Comparison of ENCODE assay signal across 7 mouse cellular contexts in genomic region chr9:43827593-43827992, GRCm38 (mm10).
DNase-seq lines count a peak whose midpoint lies in the region; ATAC-seq lines count a peak whose summit lies in the region.

No protein-coding gene starts in this region.

- H3K9ac ChIP-seq in midbrain, embryonic 16.5 days (ENCODE audit: low read depth, low read length) = no peak overlapping the region

- H3K36me3 ChIP-seq in midbrain, embryonic 10.5 days = no peaks in the 10 kb centered on the region
- no peaks in the 10 kb centered on the region for H3K36me3 ChIP-seq in midbrain, embryonic 16.5 days (ENCODE audit: control insufficient read depth, insufficient read depth, low read length)

- peak overlapping the region; percentile 80; the same call in 1 of the 2 replicates for H3K27ac ChIP-seq in midbrain, embryonic 10.5 days (replicated peaks)
- H3K27ac ChIP-seq in midbrain, embryonic 16.5 days (ENCODE audit: low read length) = no peak overlapping the region

- no peak overlapping the region for H3K4me3 ChIP-seq in midbrain, embryonic 10.5 days
- no peak overlapping the region for H3K4me3 ChIP-seq in midbrain, embryonic 16.5 days (ENCODE audit: low read depth, low read length)

- no peaks in the 10 kb centered on the region for H3K9me3 ChIP-seq in midbrain, embryonic 10.5 days (replicated peaks)
- H3K9me3 ChIP-seq in midbrain, embryonic 16.5 days (replicated peaks; ENCODE audit: control insufficient read depth, low read length, poor library complexity, severe bottlenecking) = no peaks in the 10 kb centered on the region

- WGBS in midbrain, embryonic 10.5 days = 54% methylated on average over 5 of the region's 5 CpGs
- 58% methylated on average over 5 of the region's 5 CpGs for WGBS in midbrain, embryonic 16.5 days

- ATAC-seq in midbrain, embryonic 16.5 days = no peak

- peak; percentile 58 for DNase-seq in midbrain, embryonic 10.5 days (ENCODE audit: low spot score)
- DNase-seq in ZHBTc4 (ENCODE audit: low read depth, low spot score) = peak; percentile 69
- DNase-seq in embryo, embryonic 10 days (ENCODE audit: low spot score) = peak; percentile 72
- peak; percentile 53 for DNase-seq in kidney, adult 9 months
- peak; percentile 38 to 50 for DNase-seq in lung, adult 18-20 months
- DNase-seq in spleen, adult 12 weeks (ENCODE audit: low spot score) = peak; percentile 17

- H3K4me1 ChIP-seq in midbrain, embryonic 10.5 days = peaks cover 24% of the 10 kb centered on the region
- H3K4me1 ChIP-seq in midbrain, embryonic 16.5 days (ENCODE audit: control insufficient read depth, insufficient read depth, low read length) = peaks cover 3% of the 10 kb centered on the region; the same call in 1 of the 2 replicates

- no peak overlapping the region for H3K4me2 ChIP-seq in midbrain, embryonic 16.5 days (ENCODE audit: low read length)

- peaks cover 11% of the 10 kb centered on the region for H3K27me3 ChIP-seq in midbrain, embryonic 10.5 days (ENCODE audit: low read depth, poor library complexity, severe bottlenecking)
- H3K27me3 ChIP-seq in midbrain, embryonic 16.5 days (ENCODE audit: control insufficient read depth, insufficient read depth, low read depth, low read length) = no peaks in the 10 kb centered on the region

Comparison
In these comparisons a context has a peak if more than half of its experiments do, and no peak if none do; other contexts are left out.
1. DNase-seq: peak in every context shown above with its lines; median percentile 72 in embryo, embryonic 10 days; 69 in ZHBTc4; 58 in midbrain, embryonic 10.5 days; 53 in kidney, adult 9 months; 44 in lung, adult 18-20 months; 17 in spleen, adult 12 weeks.